9 mouse cellular contexts compared by ENCODE assay signal in the genomic region with DNA sequence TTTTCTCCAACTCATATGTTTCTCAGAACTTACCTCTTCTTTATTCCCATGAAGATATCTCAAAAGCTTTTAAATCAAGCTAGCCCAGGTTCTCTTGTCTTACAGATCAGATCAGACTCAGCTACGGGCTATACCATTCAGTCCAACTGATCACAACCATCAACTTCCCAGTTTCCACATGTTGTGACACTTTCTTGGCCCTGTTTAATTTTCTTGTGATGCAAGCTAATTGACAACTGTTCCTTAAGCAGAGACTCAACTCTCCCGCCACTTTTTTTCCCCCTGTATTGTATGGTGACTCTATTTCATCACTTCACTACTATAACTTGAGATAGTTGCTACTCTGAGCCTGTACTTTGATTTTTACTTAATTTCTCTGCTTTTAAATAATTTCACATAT. TPM values are rescaled to one million over a fixed set of nuclear protein-coding genes. Genes with fewer than 3 reads are reported as not detected.
DNase-seq lines count a peak whose midpoint lies in the region; ATAC-seq lines count a peak whose summit lies in the region.
"Had no signal": no experiment of that assay in that cellular context is flagged by ENCODE, and none has a peak within 500 bp of the region (broad histone marks: within the 10 kb centered on the region; RNA-seq: fewer than 3 reads in every experiment).

No protein-coding gene starts in this region.

- ATAC-seq in liver, embryonic 11.5 days (replicated peaks; ENCODE audit: low FRiP score), result no peak
- ATAC-seq in forebrain, embryonic 14.5 days, result peak; percentile 24; the same call in 1 of the 2 replicates
- 0 out of 2 replicates have a peak, but pooled peaks have one; percentile 26 for ATAC-seq in limb, embryonic 13.5 days (ENCODE audit: low FRiP score, low read depth)
- ATAC-seq in neural tube, embryonic 15.5 days (ENCODE audit: low FRiP score), result peak; percentile 26

- no peak overlapping the region for H3K9ac ChIP-seq in liver, embryonic 11.5 days (ENCODE audit: low read depth, low read length)
- H3K9ac ChIP-seq in forebrain, embryonic 14.5 days (ENCODE audit: low read length), result no peak overlapping the region
- H3K9ac ChIP-seq in limb, embryonic 13.5 days, result no peak overlapping the region
- no peak overlapping the region for H3K9ac ChIP-seq in neural tube, embryonic 15.5 days (replicated peaks)

- WGBS in liver, embryonic 11.5 days, result 47% methylated on average over 2 of the region's 2 CpGs
- WGBS in forebrain, embryonic 14.5 days, result 29% methylated on average over 2 of the region's 2 CpGs
- 48% methylated on average over 2 of the region's 2 CpGs for WGBS in limb, embryonic 13.5 days
- WGBS in neural tube, embryonic 15.5 days, result 36% methylated on average over 2 of the region's 2 CpGs

- H3K4me2 ChIP-seq in liver, embryonic 11.5 days, result peak overlapping the region; percentile 71
- peak overlapping the region; percentile 92 for H3K4me2 ChIP-seq in forebrain, embryonic 14.5 days (ENCODE audit: low read length)
- peak overlapping the region; percentile 96 for H3K4me2 ChIP-seq in limb, embryonic 13.5 days (replicated peaks)
- peak overlapping the region; percentile 92 for H3K4me2 ChIP-seq in neural tube, embryonic 15.5 days

- no peak overlapping the region for H3K27ac ChIP-seq in liver, embryonic 11.5 days (ENCODE audit: low read depth, low read length)
- H3K27ac ChIP-seq in forebrain, embryonic 14.5 days (ENCODE audit: low read depth, low read length), result no peak overlapping the region
- no peak overlapping the region for H3K27ac ChIP-seq in limb, embryonic 13.5 days
- H3K27ac ChIP-seq in neural tube, embryonic 15.5 days (replicated peaks), result no peak overlapping the region

- H3K9me3 ChIP-seq in liver, embryonic 11.5 days (ENCODE audit: control insufficient read depth, low read length), result no peaks in the 10 kb centered on the region
- H3K9me3 ChIP-seq in forebrain, embryonic 14.5 days (replicated peaks; ENCODE audit: control insufficient read depth, low read length), result no peaks in the 10 kb centered on the region
- H3K9me3 ChIP-seq in limb, embryonic 13.5 days, result no peaks in the 10 kb centered on the region
- no peaks in the 10 kb centered on the region for H3K9me3 ChIP-seq in neural tube, embryonic 15.5 days (replicated peaks)

- no peak for DNase-seq in liver, embryonic 11.5 days (ENCODE audit: low spot score)
- no peak for DNase-seq in liver
- DNase-seq in forebrain, embryonic 14.5 days (ENCODE audit: low spot score), result no peak
- DNase-seq in T-cell, adult 2 months (ENCODE audit: low spot score), result no peak
- no peak for DNase-seq in frontal cortex, postnatal 14 days (ENCODE audit: low spot score in 2 of 2)
- no peak for DNase-seq in right cerebral cortex, postnatal 10 days (ENCODE audit: low spot score in 2 of 2)

- H3K27me3 ChIP-seq in liver, embryonic 11.5 days (replicated peaks; ENCODE audit: control insufficient read depth, insufficient read depth, low read length), result no peaks in the 10 kb centered on the region; the same call in 1 of the 2 replicates
- 0 out of 2 replicates have a peak, but pooled peaks cover 2% of the 10 kb centered on the region for H3K27me3 ChIP-seq in forebrain, embryonic 14.5 days (replicated peaks; ENCODE audit: control insufficient read depth, insufficient read depth, low read length)
- peaks cover 3% of the 10 kb centered on the region for H3K27me3 ChIP-seq in limb, embryonic 13.5 days
- peaks cover 4% of the 10 kb centered on the region for H3K27me3 ChIP-seq in neural tube, embryonic 15.5 days (replicated peaks)

- H3K36me3 ChIP-seq in liver, embryonic 11.5 days (ENCODE audit: control insufficient read depth, insufficient read depth, low read length), result no peaks in the 10 kb centered on the region
- H3K36me3 ChIP-seq in forebrain, embryonic 14.5 days (ENCODE audit: control insufficient read depth, insufficient read depth, low read length), result no peaks in the 10 kb centered on the region
- H3K36me3 ChIP-seq in limb, embryonic 13.5 days, result no peaks in the 10 kb centered on the region
- H3K36me3 ChIP-seq in neural tube, embryonic 15.5 days, result no peaks in the 10 kb centered on the region

- H3K4me1 ChIP-seq in liver, embryonic 11.5 days (replicated peaks; ENCODE audit: control insufficient read depth, insufficient read depth, low read length), result no peaks in the 10 kb centered on the region; the same call in 1 of the 2 replicates
- peaks cover 5% of the 10 kb centered on the region; the same call in 1 of the 2 replicates for H3K4me1 ChIP-seq in forebrain, embryonic 14.5 days (ENCODE audit: control insufficient read depth, insufficient read depth, low read length)
- H3K4me1 ChIP-seq in limb, embryonic 13.5 days, result peaks cover 9% of the 10 kb centered on the region; the same call in 1 of the 2 replicates
- peaks cover 20% of the 10 kb centered on the region for H3K4me1 ChIP-seq in neural tube, embryonic 15.5 days

- H3K4me3 ChIP-seq in liver, embryonic 11.5 days (ENCODE audit: low read depth, low read length), result peak overlapping the region; percentile 60
- H3K4me3 ChIP-seq in forebrain, embryonic 14.5 days (ENCODE audit: low read depth, low read length), result peak overlapping the region; percentile 43
- H3K4me3 ChIP-seq in limb, embryonic 13.5 days, result peak overlapping the region; percentile 64
- H3K4me3 ChIP-seq in neural tube, embryonic 15.5 days (replicated peaks), result peak overlapping the region; percentile 71

RNA-seq across cellular contexts. Expression of a gene that starts 15.9 kb away (rescaled TPM):
- not detected in 2 replicates for polyA plus RNA-seq in liver, embryonic 11.5 days (2014; fragmentation: Nextera tagmentation; extraction: Ambion mirVana)
- polyA plus RNA-seq in forebrain, embryonic 14.5 days (2014; fragmentation: Nextera tagmentation; extraction: Ambion mirVana), result not detected in 2 replicates
- not detected in 2 replicates for polyA plus RNA-seq in limb, embryonic 13.5 days (2015; fragmentation: Nextera tagmentation; extraction: Ambion mirVana)
- polyA plus RNA-seq in neural tube, embryonic 15.5 days (2015; fragmentation: Nextera tagmentation; extraction: Ambion mirVana), result not detected in 2 replicates
- polyA plus RNA-seq: large intestine, adult 2 months had no signal

RNA-seq across cellular contexts. Expression of a gene that starts 17.7 kb away (rescaled TPM):
- polyA plus RNA-seq in liver, embryonic 11.5 days (2014; fragmentation: Nextera tagmentation; extraction: Ambion mirVana), result 165 and 175 TPM in 2 replicates
- 80.7 and 82.3 TPM in 2 replicates for polyA plus RNA-seq in forebrain, embryonic 14.5 days (2014; fragmentation: Nextera tagmentation; extraction: Ambion mirVana)
- 139 and 140 TPM in 2 replicates for polyA plus RNA-seq in limb, embryonic 13.5 days (2015; fragmentation: Nextera tagmentation; extraction: Ambion mirVana)
- 76.1 and 94.7 TPM in 2 replicates for polyA plus RNA-seq in neural tube, embryonic 15.5 days (2015; fragmentation: Nextera tagmentation; extraction: Ambion mirVana)

RNA-seq across cellular contexts. Expression of a gene that starts 32.2 kb away (rescaled TPM):
- not detected in 2 replicates for polyA plus RNA-seq in liver, embryonic 11.5 days (2014; fragmentation: Nextera tagmentation; extraction: Ambion mirVana)
- polyA plus RNA-seq in forebrain, embryonic 14.5 days (2014; fragmentation: Nextera tagmentation; extraction: Ambion mirVana), result not detected in 2 replicates
- not detected in 2 replicates for polyA plus RNA-seq in limb, embryonic 13.5 days (2015; fragmentation: Nextera tagmentation; extraction: Ambion mirVana)
- not detected in 2 replicates for polyA plus RNA-seq in neural tube, embryonic 15.5 days (2015; fragmentation: Nextera tagmentation; extraction: Ambion mirVana)
- polyA plus RNA-seq: large intestine, adult 2 months had no signal

RNA-seq across cellular contexts. Expression of a gene that starts 50.3 kb away (rescaled TPM):
- polyA plus RNA-seq in liver, embryonic 11.5 days (2014; fragmentation: Nextera tagmentation; extraction: Ambion mirVana), result 0.14 and 0.22 TPM in 2 replicates
- polyA plus RNA-seq in forebrain, embryonic 14.5 days (2014; fragmentation: Nextera tagmentation; extraction: Ambion mirVana), result not detected in 2 replicates
- 0.06 TPM in 1 of 2 replicates, not detected in the other for polyA plus RNA-seq in limb, embryonic 13.5 days (2015; fragmentation: Nextera tagmentation; extraction: Ambion mirVana)
- 0.20 TPM in 1 of 2 replicates, not detected in the other for polyA plus RNA-seq in neural tube, embryonic 15.5 days (2015; fragmentation: Nextera tagmentation; extraction: Ambion mirVana)
- polyA plus RNA-seq: large intestine, adult 2 months had no signal
